Mouse (Mus musculus) myocyte (in vitro differentiated cells): ENCODE results near the gene Pnpla1. TPM values are rescaled to one million over a fixed set of nuclear protein-coding genes. Genes with fewer than 3 reads are reported as not detected.

Experiments
- H3K27me3 ChIP-seq: one replicate; pipeline ENCODE4 v1.6.1; 2011; ENCODE audit not compliant: control insufficient read depth, insufficient read depth, insufficient read length
- H3K36me3 ChIP-seq: one replicate; pipeline ENCODE4 v1.6.1; 2011; ENCODE audit not compliant: control insufficient read depth, insufficient read depth
- H3K4me2 ChIP-seq: one replicate; pipeline ENCODE4 v1.6.1; 2011; ENCODE audit warnings: low read depth, control low read depth
- H3K4me3 ChIP-seq: one replicate; pipeline ENCODE4 v1.5.1; 2011; ENCODE audit warnings: mild to moderate bottlenecking, control low read depth, moderate library complexity
- H3K79me2 ChIP-seq: one replicate; pipeline ENCODE4 v1.6.1; 2011; ENCODE audit not compliant: control insufficient read depth, insufficient read depth
- H3ac ChIP-seq: one replicate; pipeline ENCODE4 v1.6.1; 2011; ENCODE audit not compliant: control insufficient read depth, insufficient read length
- CEBPB ChIP-seq: IDR thresholded peaks from 2 replicates; pipeline ENCODE4 v1.6.1; 2011; ENCODE audit warnings: mild to moderate bottlenecking, moderate library complexity; ENCODE audit not compliant: poor library complexity, insufficient read depth, severe bottlenecking
- E2F4 ChIP-seq: IDR thresholded peaks from one replicate; pipeline ENCODE4 v1.6.1; 2011; ENCODE audit warnings: mild to moderate bottlenecking, control low read depth, moderate library complexity; ENCODE audit not compliant: insufficient read depth
- MAX ChIP-seq: IDR thresholded peaks from one replicate; pipeline ENCODE4 v1.6.1; 2011; ENCODE audit warnings: low read depth, mild to moderate bottlenecking, control low read depth
- MYOD1 ChIP-seq, 3 experiments: IDR thresholded peaks; one replicate each; pipeline ENCODE4 v1.6.1; 2011; ENCODE audit warnings: control low read depth in 2 of 3, low read depth in 2 of 3, mild to moderate bottlenecking in 2 of 3, moderate library complexity in 1 of 3; ENCODE audit not compliant: insufficient read length in 2 of 3, control insufficient read depth in 1 of 3
- MYOG ChIP-seq, 3 experiments: IDR thresholded peaks; one replicate each; pipeline ENCODE4 v1.6.1; 2011; ENCODE audit warnings: control low read depth in 2 of 3, low read depth in 2 of 3, mild to moderate bottlenecking in 2 of 3; ENCODE audit not compliant: insufficient read length in 2 of 3, control insufficient read depth in 1 of 3, insufficient read depth in 1 of 3
- POLR2A ChIP-seq: IDR thresholded peaks from one replicate; pipeline ENCODE4 v1.6.1; 2011; ENCODE audit warnings: low read depth, mild to moderate bottlenecking, control low read depth, moderate library complexity; ENCODE audit not compliant: insufficient read length
- POLR2AphosphoS2 ChIP-seq: IDR thresholded peaks from one replicate; pipeline ENCODE4 v1.6.1; 2011; ENCODE audit warnings: low read depth, control low read depth; ENCODE audit not compliant: insufficient read length
- REST ChIP-seq: IDR thresholded peaks from one replicate; pipeline ENCODE4 v1.6.1; 2011; ENCODE audit warnings: mild to moderate bottlenecking, control low read depth, moderate library complexity; ENCODE audit not compliant: insufficient read depth, insufficient read length
- SRF ChIP-seq: IDR thresholded peaks from one replicate; pipeline ENCODE4 v1.6.1; 2011; ENCODE audit warnings: low read depth; ENCODE audit not compliant: control insufficient read depth, insufficient read length
- TCF12 ChIP-seq: IDR thresholded peaks from one replicate; pipeline ENCODE4 v1.6.1; 2011; ENCODE audit warnings: mild to moderate bottlenecking, control low read depth; ENCODE audit not compliant: poor library complexity, insufficient read depth, severe bottlenecking
- TCF3 ChIP-seq: IDR thresholded peaks from one replicate; pipeline ENCODE4 v1.6.1; 2011; ENCODE audit warnings: low read depth, control low read depth; ENCODE audit not compliant: insufficient read length
- USF1 ChIP-seq: IDR thresholded peaks from one replicate; pipeline ENCODE4 v1.6.1; 2011; ENCODE audit warnings: low read depth, mild to moderate bottlenecking, control low read depth, moderate library complexity
- polyA plus RNA-seq: library from polyadenylated mRNA; unstranded; fragments of >200 nt; fragmentation: generic; extraction: Trizol; gene quantifications from one replicate; pipeline ENCODE4 v1.2.1, GENCODE M21; 2012; ENCODE audit warnings: missing spikeins

Gene Pnpla1
- polyA plus RNA-seq, 1 experiment = not detected

GRCm38 (mm10) chr17:28866921-28867320 lies 8.7 kb downstream of the Pnpla1 start:
- no peak for TF ChIP-seq MAX
- TF ChIP-seq USF1 = no peak
- TF ChIP-seq E2F4 = no peak
- no peak for TF ChIP-seq MYOD1 (IDR thresholded peaks at IDR 0.05; ENCODE audit: control insufficient read depth in 1 of 3, insufficient read length in 2 of 3, low read depth in 2 of 3)
- TF ChIP-seq MYOG (IDR thresholded peaks at IDR 0.05; ENCODE audit: control insufficient read depth in 1 of 3, insufficient read depth in 1 of 3, insufficient read length in 2 of 3, low read depth in 2 of 3) = no peak
- no peak for TF ChIP-seq TCF12
- TF ChIP-seq POLR2AphosphoS2 = no peak
- TF ChIP-seq REST = no peak
- TF ChIP-seq TCF3 = no peak
- no peak for TF ChIP-seq CEBPB
- TF ChIP-seq SRF = no peak
- no peaks in the 10 kb centered on the region for H3K36me3 ChIP-seq
- H3K4me3 ChIP-seq = no peak overlapping the region
- H3K79me2 ChIP-seq = no peaks in the 10 kb centered on the region
- no peak overlapping the region for H3ac ChIP-seq
- no peak overlapping the region for H3K4me2 ChIP-seq
- peaks cover 12% of the 10 kb centered on the region for H3K27me3 ChIP-seq

GRCm38 (mm10) chr17:28867381-28867780 lies 9.2 kb downstream of the Pnpla1 start:
- Histone ChIP-seq H3K27me3 (peaks cover 12% of the 10 kb centered on the region), H3K4me3 (no peak overlapping the region), H3K4me2 (no peak overlapping the region), H3ac (no peak overlapping the region), H3K79me2 (no peaks in the 10 kb centered on the region), H3K36me3 (no peaks in the 10 kb centered on the region)
- no peak for TF ChIP-seq USF1
- TF ChIP-seq MYOG (IDR thresholded peaks at IDR 0.05; ENCODE audit: control insufficient read depth in 1 of 3, insufficient read depth in 1 of 3, insufficient read length in 2 of 3, low read depth in 2 of 3) = no peak
- no peak for TF ChIP-seq MAX
- no peak for TF ChIP-seq CEBPB
- TF ChIP-seq SRF = no peak
- no peak for TF ChIP-seq REST
- no peak for TF ChIP-seq POLR2A
- TF ChIP-seq TCF3 = no peak
- no peak for TF ChIP-seq MYOD1 (IDR thresholded peaks at IDR 0.05; ENCODE audit: control insufficient read depth in 1 of 3, insufficient read length in 2 of 3, low read depth in 2 of 3)
- no peak for TF ChIP-seq POLR2AphosphoS2
- no peak for TF ChIP-seq TCF12
- no peak for TF ChIP-seq E2F4

GRCm38 (mm10) chr17:28869412-28870110 lies 11.3 kb downstream of the Pnpla1 start:
- TF ChIP-seq MAX (no peak), USF1 (no peak)
- H3K36me3 ChIP-seq = no peaks in the 10 kb centered on the region
- H3K4me2 ChIP-seq = no peak overlapping the region
- H3K79me2 ChIP-seq = no peaks in the 10 kb centered on the region
- H3ac ChIP-seq = no peak overlapping the region
- no peak overlapping the region for H3K4me3 ChIP-seq
- H3K27me3 ChIP-seq = peaks cover 2% of the 10 kb centered on the region

- TF ChIP-seq POLR2AphosphoS2 (no peak), TCF12 (no peak), USF1 (no peak), TCF3 (no peak), CEBPB (no peak), MYOG (IDR thresholded peaks at IDR 0.05; ENCODE audit: control insufficient read depth in 1 of 3, insufficient read depth in 1 of 3, insufficient read length in 2 of 3, low read depth in 2 of 3) (no peak), POLR2A (no peak), SRF (no peak), MYOD1 (IDR thresholded peaks at IDR 0.05; ENCODE audit: control insufficient read depth in 1 of 3, insufficient read length in 2 of 3, low read depth in 2 of 3) (no peak), E2F4 (no peak), MAX (no peak), REST (no peak)
- H3ac ChIP-seq = no peak overlapping the region
These were observed 12.2 kb downstream of the Pnpla1 start for GRCm38 (mm10) chr17:28870435-28870834.

GRCm38 (mm10) chr17:28871831-28872230 lies 13.6 kb downstream of the Pnpla1 start:
- H3ac ChIP-seq = no peak overlapping the region
- H3K4me2 ChIP-seq = no peak overlapping the region
- TF ChIP-seq POLR2AphosphoS2 (no peak), REST (no peak), E2F4 (no peak), MYOG (IDR thresholded peaks at IDR 0.05; ENCODE audit: control insufficient read depth in 1 of 3, insufficient read depth in 1 of 3, insufficient read length in 2 of 3, low read depth in 2 of 3) (no peak), USF1 (no peak), TCF3 (no peak), MYOD1 (IDR thresholded peaks at IDR 0.05; ENCODE audit: control insufficient read depth in 1 of 3, insufficient read length in 2 of 3, low read depth in 2 of 3) (no peak), CEBPB (no peak), MAX (no peak), TCF12 (no peak), POLR2A (no peak), SRF (no peak)
- no peaks in the 10 kb centered on the region for H3K79me2 ChIP-seq
- H3K4me3 ChIP-seq = no peak overlapping the region
- no peaks in the 10 kb centered on the region for H3K36me3 ChIP-seq
- no peaks in the 10 kb centered on the region for H3K27me3 ChIP-seq

More at GRCm38 (mm10) chr17:28870435-28870834, 12.2 kb downstream of the Pnpla1 start:
- H3K4me2 ChIP-seq = no peak overlapping the region
- no peaks in the 10 kb centered on the region for H3K79me2 ChIP-seq
- H3K27me3 ChIP-seq = no peaks in the 10 kb centered on the region
- no peaks in the 10 kb centered on the region for H3K36me3 ChIP-seq
- H3K4me3 ChIP-seq = no peak overlapping the region
